Mouse (Mus musculus) ES-Bruce4 (cell line): ENCODE data around the gene Ssbp3. TPM values are rescaled to one million over a fixed set of nuclear protein-coding genes. Genes with fewer than 3 reads are reported as not detected.

ENCODE experiments used
- H3K27ac ChIP-seq: 2 replicates; pipeline ENCODE4 v1.5.1; 2012; ENCODE audit warnings: low read length, inconsistent platforms; ENCODE audit not compliant: insufficient read depth
- H3K27me3 ChIP-seq: 2 replicates; pipeline ENCODE4 v1.6.1; 2012; ENCODE audit warnings: mild to moderate bottlenecking, low read length, inconsistent platforms; ENCODE audit not compliant: control insufficient read depth, poor library complexity, insufficient read depth, severe bottlenecking
- H3K36me3 ChIP-seq: 2 replicates; pipeline ENCODE4 v1.6.1; 2012; ENCODE audit warnings: inconsistent platforms, mild to moderate bottlenecking, low read length, moderate library complexity; ENCODE audit not compliant: control insufficient read depth, poor library complexity, insufficient read depth, severe bottlenecking
- H3K4me1 ChIP-seq: one replicate; pipeline ENCODE4 v1.8.1; 2011; ENCODE audit warnings: low read length; ENCODE audit not compliant: control insufficient read depth, insufficient read depth
- H3K4me3 ChIP-seq: 2 replicates; pipeline ENCODE4 v1.5.1; 2011; ENCODE audit warnings: low read depth, mild to moderate bottlenecking, low read length
- H3K9ac ChIP-seq: 2 replicates; pipeline ENCODE4 v1.6.1; 2012; ENCODE audit warnings: low read depth, mild to moderate bottlenecking, inconsistent platforms; ENCODE audit not compliant: poor library complexity, severe bottlenecking
- H3K9me3 ChIP-seq: replicated peaks from 2 replicates; pipeline ENCODE4 v1.6.1; 2012; ENCODE audit warnings: mild to moderate bottlenecking, low read length, inconsistent platforms; ENCODE audit not compliant: control insufficient read depth, poor library complexity, insufficient read depth, severe bottlenecking
- CTCF ChIP-seq: IDR thresholded peaks from one replicate; pipeline ENCODE4 v1.8.1; 2011; ENCODE audit warnings: low read depth, low read length
- EP300 ChIP-seq: IDR thresholded peaks from 2 replicates; pipeline ENCODE4 v1.6.1; 2011; ENCODE audit warnings: low read depth, low read length; ENCODE audit not compliant: insufficient read depth
- POLR2A ChIP-seq: IDR thresholded peaks from one replicate; pipeline ENCODE4 v1.8.1; 2011; ENCODE audit warnings: low read length; ENCODE audit not compliant: insufficient read depth
- polyA plus RNA-seq: library from polyadenylated mRNA; stranded (reverse); fragments of >200 nt; gene quantifications from 2 replicates; pipeline ENCODE4 v1.2.4, GENCODE M21; 2011; ENCODE audit warnings: low read depth; ENCODE audit not compliant: missing spikeins, insufficient read depth, insufficient read length

Ssbp3 gene
- polyA plus RNA-seq, 1 experiment = 245 TPM

DNA sequence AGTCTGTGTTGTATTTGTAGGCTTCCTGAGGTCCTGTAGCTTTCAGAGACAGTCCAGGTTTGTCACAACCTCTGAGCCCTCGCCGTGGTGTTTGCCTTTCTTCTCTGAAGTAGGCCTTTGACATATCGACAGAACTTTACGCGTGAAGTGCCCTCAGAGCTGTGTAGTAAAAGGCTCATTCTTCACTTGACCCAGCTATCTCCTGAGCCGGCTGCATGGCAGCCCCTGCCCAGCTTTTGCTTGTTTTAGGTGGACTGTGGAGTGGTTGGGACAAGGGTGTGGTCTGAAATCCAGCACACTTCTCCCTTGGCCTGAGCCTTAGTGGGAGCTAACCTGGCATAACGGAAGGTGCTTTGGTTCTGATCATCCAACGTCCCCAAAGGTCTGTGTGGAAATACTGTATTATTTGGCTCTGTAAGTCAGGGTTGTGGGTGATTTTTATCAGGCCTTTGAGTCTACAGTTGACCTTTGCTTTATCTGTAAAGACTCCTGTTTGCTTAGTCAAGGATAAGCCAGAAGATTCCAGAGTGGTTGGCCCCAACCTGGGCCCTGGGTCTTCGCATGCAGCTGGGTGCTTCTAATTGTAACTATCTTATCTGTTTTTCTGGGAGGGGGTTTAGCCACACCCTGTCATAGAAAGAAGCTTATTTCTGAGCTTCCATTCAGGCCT lies 23.4 kb downstream of the Ssbp3 start:
- H3K9me3 ChIP-seq = no peaks in the 10 kb centered on the region
- H3K4me3 ChIP-seq = no peak overlapping the region
- H3K27ac ChIP-seq = no peak overlapping the region
- peaks cover 13% of the 10 kb centered on the region for H3K4me1 ChIP-seq
- no peaks in the 10 kb centered on the region for H3K36me3 ChIP-seq
- H3K27me3 ChIP-seq = no peaks in the 10 kb centered on the region
- TF ChIP-seq CTCF = no peak
- no peak for TF ChIP-seq POLR2A
- TF ChIP-seq EP300 = no peak
- no peak overlapping the region for H3K9ac ChIP-seq

GRCm38 (mm10) chr4:106934931-106935582 lies 24.6 kb downstream of the Ssbp3 start:
- H3K9me3 ChIP-seq = no peaks in the 10 kb centered on the region
- H3K9ac ChIP-seq = no peak overlapping the region
- no peak overlapping the region for H3K4me3 ChIP-seq
- no peaks in the 10 kb centered on the region for H3K36me3 ChIP-seq
- TF ChIP-seq CTCF = no peak
- no peak for TF ChIP-seq POLR2A
- no peak for TF ChIP-seq EP300
- peaks cover 13% of the 10 kb centered on the region for H3K4me1 ChIP-seq
- no peak overlapping the region for H3K27ac ChIP-seq
- no peaks in the 10 kb centered on the region for H3K27me3 ChIP-seq

GRCm38 (mm10) chr4:106935583-106935935 lies 25.1 kb downstream of the Ssbp3 start:
- H3K27me3 ChIP-seq = no peaks in the 10 kb centered on the region
- no peak overlapping the region for H3K4me3 ChIP-seq
- H3K27ac ChIP-seq = no peak overlapping the region
- peaks cover 13% of the 10 kb centered on the region for H3K4me1 ChIP-seq
- no peaks in the 10 kb centered on the region for H3K36me3 ChIP-seq
- no peak overlapping the region for H3K9ac ChIP-seq
- H3K9me3 ChIP-seq = no peaks in the 10 kb centered on the region
- TF ChIP-seq EP300 = no peak
- TF ChIP-seq POLR2A = no peak
- no peak for TF ChIP-seq CTCF

DNA sequence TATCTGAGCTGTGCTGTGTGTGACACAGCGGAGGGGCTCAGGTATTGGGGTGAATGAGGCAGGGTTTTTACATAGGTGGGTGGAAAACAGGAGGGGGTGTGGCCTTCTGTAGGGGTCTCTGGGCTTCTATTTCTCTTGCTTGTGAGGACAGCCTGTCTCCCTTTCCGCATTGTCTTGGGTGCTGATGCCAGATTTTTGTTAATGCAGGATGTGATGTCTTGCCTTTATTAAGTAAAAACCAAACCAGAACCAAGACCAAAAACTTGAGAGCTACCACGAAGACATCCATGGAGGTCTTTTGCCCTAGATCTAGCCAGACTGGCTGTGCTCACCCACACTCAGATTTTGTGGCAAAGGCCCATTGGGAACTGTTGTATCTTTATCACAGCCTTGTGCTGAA lies 25.5 kb downstream of the Ssbp3 start:
- Histone ChIP-seq H3K36me3 (no peaks in the 10 kb centered on the region), H3K4me1 (peaks cover 17% of the 10 kb centered on the region), H3K27ac (no peak overlapping the region), H3K4me3 (no peak overlapping the region), H3K9me3 (no peaks in the 10 kb centered on the region), H3K9ac (no peak overlapping the region), H3K27me3 (no peaks in the 10 kb centered on the region)
- no peak for TF ChIP-seq POLR2A
- TF ChIP-seq CTCF = no peak
- TF ChIP-seq EP300 = no peak

- H3K4me1 ChIP-seq = peaks cover 17% of the 10 kb centered on the region
- H3K27ac ChIP-seq = no peak overlapping the region
- TF ChIP-seq EP300 (0 out of 2 replicates have a peak, but pooled peaks have one; percentile 32), POLR2A (no peak)
- no peaks in the 10 kb centered on the region for H3K27me3 ChIP-seq
- H3K9me3 ChIP-seq = no peaks in the 10 kb centered on the region
- no peak overlapping the region for H3K9ac ChIP-seq
- no peaks in the 10 kb centered on the region for H3K36me3 ChIP-seq
- no peak overlapping the region for H3K4me3 ChIP-seq
Observed at GRCm38 (mm10) chr4:106936741-106937140, 26.2 kb downstream of the Ssbp3 start.

GRCm38 (mm10) chr4:106938506-106939222 lies 28.2 kb downstream of the Ssbp3 start:
- H3K4me1 ChIP-seq = peaks cover 20% of the 10 kb centered on the region
- no peaks in the 10 kb centered on the region for H3K27me3 ChIP-seq
- TF ChIP-seq EP300 (no peak), POLR2A (no peak), CTCF (no peak)
- no peaks in the 10 kb centered on the region for H3K9me3 ChIP-seq
- H3K27ac ChIP-seq = 0 out of 2 replicates have a peak overlapping the region, but pooled peaks have one; percentile 2
- H3K36me3 ChIP-seq = no peaks in the 10 kb centered on the region
- H3K4me3 ChIP-seq = no peak overlapping the region
- no peak overlapping the region for H3K9ac ChIP-seq
